Mouse (Mus musculus) embryonic facial prominence, embryonic 14.5 days (tissue): ENCODE results near the gene Hist4h4. TPM values are rescaled to one million over a fixed set of nuclear protein-coding genes. Genes with fewer than 3 reads are reported as not detected.

Source experiments
- ATAC-seq: fragments of 200-750 bp; cut with Nextera tagmentation; 2 replicates; pipeline ENCODE4 v1.8.0; 2017; ENCODE audit warnings: low read depth, moderate number of reproducible peaks, moderate TSS enrichment
- DNase-seq: peaks from one replicate; pipeline ENCODE4 v3.0.0-alpha.2; 2015; ENCODE audit warnings: low spot score
- H3K27ac ChIP-seq: fragments of 300-500 bp; sonication (generic); replicated peaks from 2 replicates; pipeline ENCODE4 v1.5.1; 2014; ENCODE audit warnings: low read depth, mild to moderate bottlenecking, low read length, moderate library complexity
- H3K27me3 ChIP-seq: fragments of 300-500 bp; sonication (generic); replicated peaks from 2 replicates; pipeline ENCODE4 v1.6.1; 2014; ENCODE audit warnings: low read length; ENCODE audit not compliant: control insufficient read depth, insufficient read depth
- H3K36me3 ChIP-seq: fragments of 300-500 bp; sonication (generic); 2 replicates; pipeline ENCODE4 v1.6.1; 2014; ENCODE audit warnings: low read length, mixed read lengths; ENCODE audit not compliant: control insufficient read depth, insufficient read depth
- H3K4me1 ChIP-seq: fragments of 300-500 bp; sonication (generic); 2 replicates; pipeline ENCODE4 v1.6.1; 2014; ENCODE audit warnings: antibody characterized with exemption, low read length; ENCODE audit not compliant: control insufficient read depth, insufficient read depth
- H3K4me2 ChIP-seq: fragments of 300-500 bp; sonication (generic); 2 replicates; pipeline ENCODE4 v1.6.1; 2014; ENCODE audit warnings: low read depth, mild to moderate bottlenecking, low read length, moderate library complexity, mixed read lengths
- H3K4me3 ChIP-seq: fragments of 300-500 bp; sonication (generic); 2 replicates; pipeline ENCODE4 v1.5.1; 2014; ENCODE audit warnings: low read depth, mild to moderate bottlenecking, low read length
- H3K9ac ChIP-seq: fragments of 300-500 bp; sonication (generic); 2 replicates; pipeline ENCODE4 v1.6.1; 2014; ENCODE audit warnings: low read depth, mild to moderate bottlenecking, low read length, moderate library complexity, mixed read lengths
- H3K9me3 ChIP-seq: fragments of 300-500 bp; sonication (generic); 2 replicates; pipeline ENCODE4 v1.6.1; 2016; ENCODE audit warnings: low read length; ENCODE audit not compliant: control insufficient read depth
- WGBS: fragments of 180-500 bp; shearing (Covaris S2); extraction: QIAGEN DNeasy Blood & Tissue Kit; methylation state at CpG from one replicate; pipeline ENCODE4 v1.1.7; 2014; 5-methylcytosine and 5-hydroxymethylcytosine counted together
- polyA plus RNA-seq: library from polyadenylated mRNA; unstranded; fragments of >200 nt; fragmentation: Nextera tagmentation; extraction: Ambion mirVana; gene quantifications from 2 replicates; pipeline ENCODE4 v1.2.1, GENCODE M21; 2014

The Hist4h4 gene
- polyA plus RNA-seq, 1 experiment from 2014 or later, result 0.64 TPM

DNA sequence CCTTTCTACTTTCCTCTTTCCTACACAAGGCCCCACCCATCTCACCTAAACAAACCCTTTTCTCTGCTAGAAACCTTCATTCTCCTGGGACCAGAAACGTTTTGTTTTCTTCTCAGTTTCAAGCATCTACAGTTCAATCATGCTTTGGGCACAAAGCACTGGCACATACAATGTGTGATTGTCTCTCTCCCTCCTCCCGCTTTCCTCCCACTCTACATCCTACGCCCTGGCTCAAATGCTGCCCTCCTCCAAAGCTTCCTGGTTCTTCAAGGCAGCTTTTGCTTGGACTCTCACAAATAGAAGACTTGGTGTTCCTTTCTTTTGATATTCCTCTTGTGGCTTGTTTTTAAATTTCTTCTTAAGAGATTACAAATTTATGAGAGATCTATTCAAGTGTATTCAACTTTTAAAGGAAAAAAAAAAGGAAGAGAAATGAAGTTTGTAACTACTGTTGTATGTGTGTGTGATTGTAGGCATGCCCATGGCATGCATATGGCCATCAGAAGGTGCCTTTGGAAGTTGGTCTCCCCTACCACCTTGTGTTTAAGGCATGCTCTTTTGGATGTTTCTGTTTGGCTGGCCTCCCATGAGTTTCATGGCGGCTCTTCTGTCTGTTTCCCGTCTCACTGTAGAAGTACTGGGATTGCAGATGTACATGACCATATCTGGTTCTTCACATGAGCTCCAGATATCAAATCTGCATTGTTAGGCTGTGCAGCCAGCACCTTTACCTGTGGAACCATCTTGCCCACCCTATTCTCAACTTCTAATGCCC is 41.7 kb upstream of the Hist4h4 start:
- no peak overlapping the region for H3K4me2 ChIP-seq
- WGBS, result 64% methylated on average over 5 of the region's 5 CpGs
- H3K9me3 ChIP-seq, result no peaks in the 10 kb centered on the region
- H3K4me3 ChIP-seq, result no peak overlapping the region
- H3K9ac ChIP-seq, result no peak overlapping the region
- H3K36me3 ChIP-seq, result no peaks in the 10 kb centered on the region
- no peak overlapping the region for H3K27ac ChIP-seq
- no peak for DNase-seq
- ATAC-seq, result no peak
- no peaks in the 10 kb centered on the region for H3K27me3 ChIP-seq
- no peaks in the 10 kb centered on the region; the same call in 1 of the 2 replicates for H3K4me1 ChIP-seq

DNA sequence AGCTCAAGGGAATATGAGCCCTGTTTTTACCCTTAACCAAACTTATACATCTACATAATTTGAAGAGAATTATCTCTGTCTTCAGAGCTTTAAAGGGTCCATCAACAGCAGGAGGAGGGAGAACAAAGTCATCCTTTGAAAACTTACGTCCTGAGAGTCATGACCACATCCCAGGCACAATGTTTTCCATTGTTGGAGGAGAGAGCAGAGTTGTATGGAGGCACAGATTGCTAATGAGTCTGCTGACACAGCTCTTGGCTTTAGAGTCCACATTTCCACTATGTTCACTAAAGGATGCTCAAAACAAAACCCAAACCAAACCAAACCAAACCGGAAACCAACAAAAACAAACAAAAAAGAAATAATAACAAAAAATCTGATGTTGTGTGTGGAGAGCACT is 40.7 kb upstream of the Hist4h4 start:
- ATAC-seq, result no peak
- Histone ChIP-seq H3K4me3 (no peak overlapping the region), H3K27me3 (no peaks in the 10 kb centered on the region), H3K9me3 (no peaks in the 10 kb centered on the region), H3K36me3 (no peaks in the 10 kb centered on the region), H3K4me1 (no peaks in the 10 kb centered on the region; the same call in 1 of the 2 replicates), H3K4me2 (no peak overlapping the region), H3K27ac (no peak overlapping the region), H3K9ac (no peak overlapping the region)
- WGBS, result 44% methylated on average over 2 of the region's 2 CpGs
- no peak for DNase-seq

- H3K9ac ChIP-seq, result no peak overlapping the region
- WGBS, result 75% methylated on average over 3 of the region's 3 CpGs
These were observed 33.1 kb upstream of the Hist4h4 start for GRCm38 (mm10) chr6:136837323-136837722.

DNA sequence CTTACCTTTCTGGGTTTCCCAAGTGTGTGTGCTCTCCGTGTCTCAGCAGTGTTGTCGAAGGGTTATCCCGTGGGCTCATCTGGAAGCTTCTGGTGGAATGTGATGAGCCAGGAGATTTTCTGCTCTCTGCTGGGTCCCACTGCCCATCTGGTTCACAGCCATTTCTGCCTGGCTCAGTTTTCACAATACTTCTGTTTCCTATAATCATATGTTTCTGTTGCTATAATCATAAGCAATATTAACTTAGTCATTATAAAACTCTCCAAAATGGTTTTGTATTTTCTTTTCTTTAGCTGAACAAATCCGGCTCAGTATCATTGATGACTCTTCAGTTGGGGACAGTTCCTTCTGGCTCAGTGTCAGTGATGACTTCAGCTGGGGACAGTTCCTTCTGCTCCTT is 31.1 kb upstream of the Hist4h4 start, which contains the start of gene Smco3:
TSS of gene Smco3 (minus strand) at position 101 of the 400 bp plus-strand sequence.
- Histone ChIP-seq H3K27ac (no peak within 1 kb of the TSS), H3K4me1 (no peaks in the 10 kb centered on the region), H3K4me2 (peak within 1 kb of the TSS; percentile 35; the same call in 1 of the 2 replicates), H3K9me3 (no peaks in the 10 kb centered on the region), H3K36me3 (no peaks in the 10 kb centered on the region), H3K27me3 (no peaks in the 10 kb centered on the region; the same call in 1 of the 2 replicates), H3K9ac (no peak within 1 kb of the TSS), H3K4me3 (peak within 1 kb of the TSS; percentile 21; the same call in 1 of the 2 replicates)
- ATAC-seq, result no peak
- DNase-seq, result no peak
- 24% methylated on average over 4 of the region's 4 CpGs for WGBS

More at GRCm38 (mm10) chr6:136837323-136837722, 33.1 kb upstream of the Hist4h4 start:
- Histone ChIP-seq H3K4me1 (no peaks in the 10 kb centered on the region), H3K27me3 (no peaks in the 10 kb centered on the region), H3K9me3 (no peaks in the 10 kb centered on the region), H3K27ac (no peak overlapping the region), H3K4me2 (no peak overlapping the region), H3K4me3 (no peak overlapping the region), H3K36me3 (no peaks in the 10 kb centered on the region)
- DNase-seq, result no peak
- ATAC-seq, result no peak

DNA sequence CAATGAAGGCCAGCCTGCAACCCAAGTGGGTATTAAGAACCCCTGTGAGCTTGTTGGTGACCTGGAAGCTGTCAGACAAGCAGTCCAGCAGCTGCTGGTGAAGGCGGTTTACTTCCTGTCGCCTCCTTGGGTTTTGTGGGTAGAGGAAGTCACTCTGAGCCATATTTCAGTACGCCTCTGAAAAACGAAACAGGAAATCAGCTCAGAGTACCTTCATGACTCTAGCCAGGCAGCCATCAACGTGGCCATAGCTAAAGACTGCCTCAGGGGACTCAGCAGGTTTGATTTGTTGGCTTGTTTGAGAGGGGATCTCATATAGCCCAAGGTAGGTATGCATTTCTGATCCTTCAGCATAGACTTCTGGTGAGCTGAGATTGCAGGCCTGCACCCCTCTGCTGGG is 27.5 kb upstream of the Hist4h4 start:
- no peaks in the 10 kb centered on the region; the same call in 1 of the 2 replicates for H3K27me3 ChIP-seq
- WGBS, result 66% methylated on average over 5 of the region's 5 CpGs
- H3K27ac ChIP-seq, result no peak overlapping the region
- ATAC-seq (no peak), DNase-seq (no peak)
- no peaks in the 10 kb centered on the region for H3K9me3 ChIP-seq
- no peak overlapping the region for H3K4me2 ChIP-seq
- H3K4me1 ChIP-seq, result peaks cover 4% of the 10 kb centered on the region
- no peak overlapping the region for H3K9ac ChIP-seq
- H3K4me3 ChIP-seq, result no peak overlapping the region
- no peaks in the 10 kb centered on the region for H3K36me3 ChIP-seq

GRCm38 (mm10) chr6:136828681-136829080 is 24.5 kb upstream of the Hist4h4 start:
- peaks cover 7% of the 10 kb centered on the region for H3K4me1 ChIP-seq
- peaks cover 20% of the 10 kb centered on the region for H3K36me3 ChIP-seq
- ATAC-seq (no peak), DNase-seq (no peak)
- WGBS, result 32% methylated on average over 4 of the region's 4 CpGs
- H3K4me3 ChIP-seq, result peak overlapping the region; percentile 100
- H3K27ac ChIP-seq, result peak overlapping the region; percentile 81
- H3K9me3 ChIP-seq, result no peaks in the 10 kb centered on the region
- peak overlapping the region; percentile 54 for H3K4me2 ChIP-seq
- peak overlapping the region; percentile 62 for H3K9ac ChIP-seq
- H3K27me3 ChIP-seq, result no peaks in the 10 kb centered on the region; the same call in 1 of the 2 replicates

DNA sequence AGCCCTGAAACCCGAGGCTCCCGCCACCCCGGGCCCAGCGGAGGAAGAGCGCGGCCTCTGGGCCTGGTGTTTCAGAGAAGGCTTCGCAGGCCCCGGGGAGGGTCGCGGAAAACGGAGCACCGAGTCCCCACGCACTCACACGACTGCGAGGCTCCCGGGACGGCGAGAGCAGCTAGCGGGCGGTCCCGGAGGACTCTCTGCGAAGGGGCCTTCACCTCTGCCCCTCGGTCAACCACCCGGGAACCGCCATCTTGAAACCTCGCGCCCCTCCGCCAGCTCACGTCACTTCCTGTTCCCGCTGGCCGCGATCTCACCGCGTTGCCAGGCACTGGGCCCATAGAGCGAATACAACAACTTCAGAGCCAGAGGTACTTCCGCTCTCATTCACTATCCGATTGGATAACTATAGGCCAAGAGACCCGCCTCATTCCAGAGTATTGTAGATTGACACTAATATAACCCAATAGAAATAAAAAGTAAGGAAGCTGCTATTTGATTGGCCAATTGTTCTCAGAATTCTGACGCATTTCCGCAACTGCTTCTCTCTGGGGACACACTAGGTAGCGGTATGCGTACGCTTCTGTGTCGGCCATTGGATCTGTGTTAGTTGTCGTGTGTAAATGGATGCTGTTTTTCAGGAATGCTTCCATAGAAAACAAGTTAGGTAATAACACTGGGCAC is 23.8 kb upstream of the Hist4h4 start, which contains the start of gene Wbp11:
TSS of gene Wbp11 (minus strand) at position 353 of the 681 bp plus-strand sequence.
- Histone ChIP-seq H3K4me3 (peak within 1 kb of the TSS; percentile 100), H3K27ac (peak within 1 kb of the TSS; percentile 87), H3K9ac (peak within 1 kb of the TSS; percentile 100), H3K4me1 (peaks cover 7% of the 10 kb centered on the region), H3K27me3 (no peaks in the 10 kb centered on the region; the same call in 1 of the 2 replicates), H3K36me3 (peaks cover 23% of the 10 kb centered on the region), H3K9me3 (no peaks in the 10 kb centered on the region), H3K4me2 (peak within 1 kb of the TSS; percentile 87)
- peak; percentile 100 for ATAC-seq
- peak; percentile 99 for DNase-seq
- 0% methylated on average over 29 of the region's 45 CpGs for WGBS

GRCm38 (mm10) chr6:136827516-136827880 is 23.3 kb upstream of the Hist4h4 start, which contains the start of gene BC049715:
BC049715 (plus strand) TSS chr6:136827626.
- WGBS, result under 1% methylated on average over 32 of the region's 34 CpGs
- Histone ChIP-seq H3K9me3 (no peaks in the 10 kb centered on the region), H3K4me2 (peak within 1 kb of the TSS; percentile 87), H3K4me1 (peaks cover 7% of the 10 kb centered on the region), H3K36me3 (peaks cover 28% of the 10 kb centered on the region), H3K4me3 (peak within 1 kb of the TSS; percentile 100), H3K27ac (peak within 1 kb of the TSS; percentile 87), H3K27me3 (no peaks in the 10 kb centered on the region; the same call in 1 of the 2 replicates), H3K9ac (peak within 1 kb of the TSS; percentile 100)
- DNase-seq (no peak), ATAC-seq (no peak)
